Mouse (Mus musculus) lung, adult 2 months (tissue): ENCODE results near the gene Tipin. TPM values are rescaled to one million over a fixed set of nuclear protein-coding genes. Genes with fewer than 3 reads are reported as not detected.
A peak's percentile ranks its signal among the peaks of the same experiment; 100 is the strongest.

Source experiments
- DNase-seq: peaks from one replicate; pipeline ENCODE4 v3.0.0; 2022
- H3K4me1 ChIP-seq: fragments of 200-500 bp; 2 replicates; pipeline ENCODE4 v1.6.1; 2011; ENCODE audit warnings: low read length; ENCODE audit not compliant: control insufficient read depth, insufficient read depth
- H3K4me3 ChIP-seq: fragments of 200-500 bp; replicated peaks from 2 replicates; pipeline ENCODE3; 2011; ENCODE audit warnings: low read depth, mild to moderate bottlenecking, control low read depth, low read length; ENCODE audit errors: extremely low read depth
- CTCF ChIP-seq: fragments of 200-500 bp; IDR thresholded peaks from 2 replicates; pipeline ENCODE4 v1.5.1; 2011; ENCODE audit warnings: mild to moderate bottlenecking, low read length, control low read depth; ENCODE audit not compliant: insufficient read depth
- POLR2A ChIP-seq: fragments of 200-500 bp; IDR thresholded peaks from 2 replicates; pipeline ENCODE4 v1.6.1; 2011; ENCODE audit warnings: low read depth, mild to moderate bottlenecking, control low read depth, low read length, borderline replicate concordance; ENCODE audit errors: extremely low read depth
- WGBS: fragments of 180-500 bp; shearing (Covaris S2); methylation state at CpG from one replicate; pipeline ENCODE4 v1.1.7; 2018; 5-methylcytosine and 5-hydroxymethylcytosine counted together
- polyA plus RNA-seq: library from polyadenylated mRNA; depleted of rRNA; stranded (reverse); fragments of >200 nt; gene quantifications from 2 replicates; pipeline ENCODE4 v1.2.3, GENCODE M21; 2012

Tipin gene
- polyA plus RNA-seq, 1 experiment, result 4.9 TPM

- no peak for TF ChIP-seq CTCF
- TF ChIP-seq POLR2A, result no peak
- DNase-seq, result no peak
- Histone ChIP-seq H3K4me1 (peaks cover 9% of the 10 kb centered on the region), H3K4me3 (no peak overlapping the region)
- WGBS, result 58% methylated on average over 1 of the region's 1 CpGs
These were observed 32.0 kb upstream of the Tipin start for GRCm38 (mm10) chr9:64249371-64249770.

DNA sequence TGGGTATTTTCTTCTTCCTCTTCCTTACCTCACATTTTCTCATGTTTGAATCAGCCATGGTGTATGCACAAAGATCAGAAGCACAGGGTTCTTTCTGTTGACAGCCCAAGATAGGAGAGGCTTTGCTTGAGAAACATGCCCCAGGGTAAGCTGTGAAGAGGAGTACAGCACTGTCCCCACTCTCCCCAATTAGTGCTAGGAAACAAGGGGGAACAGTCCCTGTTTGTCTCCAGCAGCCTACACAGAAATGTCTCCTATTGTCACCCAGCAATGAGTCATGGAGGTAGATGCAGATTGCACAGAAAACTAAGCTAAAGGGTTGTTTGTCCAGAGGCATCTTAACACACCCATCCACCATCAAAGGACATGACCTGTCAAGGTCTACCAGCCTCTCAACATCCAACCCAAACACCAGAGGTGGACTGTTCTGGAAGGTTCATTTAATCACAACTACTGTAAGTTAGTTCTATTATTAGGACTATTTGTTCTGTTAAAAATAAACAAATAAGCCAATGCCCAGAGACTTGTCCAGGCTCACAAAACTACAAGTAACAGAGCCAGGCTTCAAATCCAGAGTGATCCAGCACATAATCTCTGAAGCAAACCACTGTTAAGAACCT lies 31.2 kb upstream of the Tipin start:
- DNase-seq, result no peak
- Histone ChIP-seq H3K4me1 (peaks cover 9% of the 10 kb centered on the region), H3K4me3 (no peak overlapping the region)
- no peak for TF ChIP-seq POLR2A
- no peak for TF ChIP-seq CTCF

DNA sequence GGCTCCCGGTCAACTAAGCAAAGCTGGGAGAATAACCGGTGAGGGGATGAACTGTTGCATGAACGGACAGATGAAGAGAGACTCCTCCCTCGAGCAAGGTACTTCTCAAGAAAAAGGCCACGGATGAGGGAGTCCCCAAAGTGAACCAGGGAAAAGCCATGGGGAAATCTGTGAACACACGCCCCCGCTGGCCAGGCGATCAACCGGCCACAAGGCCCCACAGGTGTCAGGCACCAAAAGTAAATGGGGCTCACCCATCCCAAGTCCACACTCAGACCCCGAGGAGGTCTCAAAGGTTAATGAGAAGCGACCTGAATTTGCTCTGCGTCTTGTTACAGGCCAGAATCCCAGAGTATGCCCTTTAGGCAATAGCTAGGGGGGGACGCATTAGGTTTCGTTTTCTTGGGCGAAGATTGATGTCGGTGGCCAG lies 28.8 kb upstream of the Tipin start:
- H3K4me1 ChIP-seq, result peaks cover 9% of the 10 kb centered on the region
- DNase-seq, result no peak
- WGBS, result under 1% methylated on average over 16 of the region's 16 CpGs
- TF ChIP-seq POLR2A (no peak), CTCF (no peak)
- H3K4me3 ChIP-seq, result peak overlapping the region; percentile 85

DNA sequence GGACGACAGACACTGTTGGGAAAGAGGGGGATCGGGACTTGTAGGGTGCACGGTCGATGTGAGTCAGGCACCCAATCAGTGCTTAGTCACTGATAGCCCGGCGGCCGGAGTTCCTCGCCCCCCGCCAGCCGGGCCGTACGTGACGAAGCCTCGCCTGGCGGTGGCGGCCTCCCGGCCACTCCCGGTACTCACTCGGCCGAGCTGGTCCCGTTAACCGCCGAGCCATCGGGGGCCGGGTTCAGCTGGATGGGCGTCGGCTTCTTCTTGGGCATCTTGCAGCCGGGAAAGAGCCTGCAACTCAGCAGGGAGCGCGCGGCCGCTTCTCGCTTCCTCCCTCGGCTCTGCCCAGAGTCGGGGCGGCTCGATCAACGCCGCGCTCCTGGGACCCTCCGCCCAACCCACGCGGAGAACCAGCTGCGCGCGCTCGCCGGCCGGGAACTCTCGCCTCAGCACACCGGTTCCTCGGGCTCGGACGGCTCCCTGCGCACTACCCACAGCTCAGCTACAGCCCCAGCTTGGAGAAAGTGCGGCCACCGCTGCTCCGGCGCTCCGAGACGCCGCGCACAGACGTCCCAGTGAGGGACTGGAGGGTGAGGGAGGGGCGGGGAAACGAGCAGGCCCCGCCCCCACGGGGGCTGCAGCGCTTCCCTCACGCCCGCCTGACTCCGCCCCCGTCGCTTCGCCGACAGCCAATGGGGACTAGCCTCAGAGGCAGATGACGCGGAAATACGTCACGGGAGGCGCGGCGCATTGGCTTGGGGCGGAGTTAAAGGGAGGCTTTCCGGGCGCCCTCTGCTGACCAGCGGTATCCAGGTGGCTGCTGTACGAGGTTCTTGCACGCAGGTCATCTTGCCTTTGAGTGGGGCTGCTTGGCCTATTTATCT lies 28.1 kb upstream of the Tipin start, which contains the start of gene Map2k1:
Map2k1 (minus strand) TSS at position 611 of the 884 bp plus-strand sequence.
- peak; percentile 100 for DNase-seq
- TF ChIP-seq POLR2A (peak; percentile 91), CTCF (peak; percentile 69)
- under 1% methylated on average over 89 of the region's 89 CpGs for WGBS
- peaks cover 9% of the 10 kb centered on the region for H3K4me1 ChIP-seq
- H3K4me3 ChIP-seq, result peak within 1 kb of the TSS; percentile 85

- peaks cover 4% of the 10 kb centered on the region; the same call in 1 of the 2 replicates for H3K4me1 ChIP-seq
- WGBS, result 47% methylated on average over 3 of the region's 3 CpGs
- no peak for DNase-seq
- no peak overlapping the region for H3K4me3 ChIP-seq
- TF ChIP-seq POLR2A (no peak), CTCF (no peak)
These were observed 26.0 kb upstream of the Tipin start for GRCm38 (mm10) chr9:64255422-64255821.

- 88% methylated on average over 3 of the region's 3 CpGs for WGBS
- Histone ChIP-seq H3K4me1 (peaks cover 5% of the 10 kb centered on the region), H3K4me3 (no peak overlapping the region)
- no peak for DNase-seq
- TF ChIP-seq CTCF (no peak), POLR2A (no peak)
These were observed 25.2 kb upstream of the Tipin start for GRCm38 (mm10) chr9:64256204-64256603.

DNA sequence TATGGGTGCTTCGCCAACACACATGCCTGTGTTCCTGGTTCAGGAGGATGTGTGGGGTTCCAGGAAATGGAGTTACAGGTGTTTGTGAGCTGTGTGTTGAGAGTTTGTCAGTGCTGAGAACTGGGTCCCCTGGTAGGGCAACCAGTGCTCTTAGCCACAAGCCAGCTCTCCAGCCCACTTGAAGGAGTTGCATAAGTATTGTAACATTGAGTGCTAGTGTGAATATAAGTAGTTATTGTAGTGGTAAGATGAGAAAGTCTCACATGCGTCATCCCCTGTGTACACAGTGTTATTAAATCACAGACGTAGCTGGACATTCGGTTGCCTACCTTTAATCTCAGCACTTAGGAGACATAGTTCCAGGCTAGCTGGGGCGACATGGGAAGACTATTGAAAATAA lies 21.5 kb upstream of the Tipin start:
- no peak overlapping the region for H3K4me3 ChIP-seq
- 68% methylated on average over 5 of the region's 5 CpGs for WGBS
- TF ChIP-seq CTCF (no peak), POLR2A (no peak)
- H3K4me1 ChIP-seq, result peaks cover 2% of the 10 kb centered on the region; the same call in 1 of the 2 replicates
- peak; percentile 30 for DNase-seq

DNA sequence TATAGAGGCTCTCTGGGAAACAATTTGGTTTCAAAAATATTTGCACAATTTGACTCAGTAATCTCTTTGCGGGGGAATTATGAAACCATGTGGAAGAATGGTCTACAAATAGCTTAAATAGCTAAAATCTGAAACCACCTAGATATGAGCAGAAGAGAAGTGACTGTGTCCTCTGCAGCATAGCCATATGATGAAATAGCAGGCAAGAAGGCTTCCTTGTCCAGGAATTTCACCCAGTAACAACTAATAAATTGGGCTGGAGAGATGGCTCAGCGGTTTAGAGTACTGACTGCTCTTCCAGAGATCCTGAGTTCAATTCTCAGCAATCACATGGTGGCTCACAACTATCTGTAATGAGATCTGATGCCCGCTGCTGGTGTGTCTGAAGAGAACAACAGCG lies 20.4 kb upstream of the Tipin start:
- no peak overlapping the region for H3K4me3 ChIP-seq
- DNase-seq, result no peak
- H3K4me1 ChIP-seq, result peaks cover 2% of the 10 kb centered on the region; the same call in 1 of the 2 replicates
- 80% methylated on average over 4 of the region's 4 CpGs for WGBS
- TF ChIP-seq POLR2A, result no peak
- TF ChIP-seq CTCF, result no peak

GRCm38 (mm10) chr9:64264813-64265212 lies 16.6 kb upstream of the Tipin start:
- Histone ChIP-seq H3K4me1 (peaks cover 2% of the 10 kb centered on the region; the same call in 1 of the 2 replicates), H3K4me3 (no peak overlapping the region)
- no peak for TF ChIP-seq CTCF
- WGBS, result 48% methylated on average over 1 of the region's 1 CpGs
- no peak for DNase-seq

DNA sequence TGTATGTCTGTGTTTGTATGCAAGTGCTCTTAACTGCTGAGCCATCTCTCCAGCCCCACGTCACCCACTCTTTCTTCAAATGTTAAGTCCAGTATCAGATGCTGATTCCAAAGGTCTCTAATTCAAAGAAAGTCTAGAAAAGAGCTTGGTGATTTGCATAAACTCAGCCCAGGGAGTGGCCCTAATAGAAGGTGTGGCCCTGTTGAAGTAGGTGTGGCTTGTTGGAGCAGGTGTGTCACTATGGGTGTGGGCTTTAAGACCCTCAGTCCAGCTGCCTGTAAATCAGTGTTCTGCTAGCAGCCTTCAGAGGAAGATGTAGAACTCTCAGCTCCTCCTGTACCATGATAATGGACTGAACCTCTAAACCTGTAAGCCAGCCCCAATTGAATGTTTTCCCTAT lies 14.2 kb upstream of the Tipin start:
- WGBS, result 84% methylated on average over 1 of the region's 1 CpGs
- TF ChIP-seq POLR2A (no peak), CTCF (no peak)
- no peaks in the 10 kb centered on the region for H3K4me1 ChIP-seq
- no peak overlapping the region for H3K4me3 ChIP-seq
- no peak for DNase-seq
